Mouse (Mus musculus): ENCODE measurements around the gene Tmtc2.

Gene Tmtc2

DNA sequence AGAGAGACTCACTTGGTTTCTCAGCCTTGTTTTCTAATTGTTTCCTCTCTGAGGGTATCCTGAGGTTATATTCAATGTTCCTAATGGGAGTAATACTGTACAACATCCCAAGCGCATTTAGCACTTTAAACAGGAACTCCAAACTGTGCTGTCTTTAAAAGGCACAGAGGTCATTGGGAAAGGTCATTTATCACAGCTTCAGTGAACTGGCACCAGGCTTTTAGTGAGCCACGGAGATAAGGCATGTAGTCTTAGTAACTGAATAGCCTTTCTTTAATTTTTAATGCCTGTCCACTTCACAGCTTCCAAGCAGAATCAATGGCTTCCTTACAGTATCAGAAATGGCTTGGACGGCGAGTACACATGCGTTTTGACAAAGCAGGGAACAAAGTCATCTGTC, 144.0 kb downstream of the Tmtc2 start:
- TF ChIP-seq NANOG (IDR thresholded peaks at IDR 0.05; ENCODE audit: borderline replicate concordance, low read length): no peak
- no peak for TF ChIP-seq CTCF (conservative IDR thresholded peaks at IDR 0.05; ENCODE audit: low read length)
- TF ChIP-seq POU5F1 (IDR thresholded peaks at IDR 0.05; ENCODE audit: borderline replicate concordance, low read length): no peak
- Histone ChIP-seq H3K4me3 (replicated peaks; ENCODE audit: low read length) (no peak overlapping the region), H3K4me1 (replicated peaks; ENCODE audit: low read depth, low read length) (no peaks in the 10 kb centered on the region), H3K9me3 (ENCODE audit: low read length) (no peaks in the 10 kb centered on the region), H3K27me3 (ENCODE audit: insufficient read depth, low read length) (no peaks in the 10 kb centered on the region), H3K36me3 (ENCODE audit: insufficient read depth, low read length) (no peaks in the 10 kb centered on the region)

DNA sequence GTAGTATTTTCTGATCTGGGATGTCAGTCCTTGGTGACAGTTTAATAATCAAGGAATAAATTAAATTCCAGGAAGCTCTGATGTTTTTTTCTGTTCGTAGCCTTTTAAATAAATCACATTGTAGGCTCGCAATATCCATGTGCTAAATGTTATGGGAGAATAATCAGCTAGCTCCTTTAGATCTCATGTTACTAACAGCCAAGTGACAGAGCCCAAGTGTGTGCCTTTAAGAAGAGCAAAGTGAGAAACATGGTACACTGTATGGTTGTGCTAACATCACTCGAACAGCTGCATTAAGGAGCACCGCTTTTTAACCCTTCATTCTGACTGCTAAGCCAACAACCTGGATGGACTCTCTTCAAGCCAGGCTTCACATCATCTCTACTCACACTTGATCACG, 146.2 kb downstream of the Tmtc2 start:
- Histone ChIP-seq H3K4me1 (replicated peaks; ENCODE audit: low read depth, low read length) (no peaks in the 10 kb centered on the region), H3K27me3 (ENCODE audit: insufficient read depth, low read length) (no peaks in the 10 kb centered on the region), H3K9me3 (ENCODE audit: low read length) (no peaks in the 10 kb centered on the region), H3K36me3 (ENCODE audit: insufficient read depth, low read length) (no peaks in the 10 kb centered on the region), H3K4me3 (replicated peaks; ENCODE audit: low read length) (no peak overlapping the region)
- TF ChIP-seq CTCF (conservative IDR thresholded peaks at IDR 0.05; ENCODE audit: low read length): no peak

DNA sequence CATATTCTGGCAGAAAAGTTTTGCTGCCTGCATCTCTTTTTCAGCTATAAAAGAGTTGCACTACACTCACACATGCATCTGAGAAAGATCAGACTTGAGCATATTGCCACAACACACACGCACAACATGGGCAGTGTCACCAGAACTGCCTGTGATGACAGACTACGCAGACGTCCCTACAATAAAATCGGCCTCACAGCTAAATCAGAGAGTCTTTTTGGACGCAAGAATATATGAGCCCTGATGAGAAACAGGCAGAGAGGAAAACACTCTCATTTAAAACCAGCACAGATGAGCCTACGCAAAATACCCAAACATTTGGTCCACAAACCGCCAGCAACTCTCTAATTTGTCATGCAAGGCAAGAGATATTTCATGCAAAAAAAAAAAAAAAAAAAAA, 146.6 kb downstream of the Tmtc2 start:
- no peaks in the 10 kb centered on the region for H3K4me1 ChIP-seq (replicated peaks; ENCODE audit: low read depth, low read length)
- no peaks in the 10 kb centered on the region for H3K36me3 ChIP-seq (ENCODE audit: insufficient read depth, low read length)
- no peaks in the 10 kb centered on the region for H3K27me3 ChIP-seq (ENCODE audit: insufficient read depth, low read length)
- H3K4me3 ChIP-seq (replicated peaks; ENCODE audit: low read length): no peak overlapping the region
- TF ChIP-seq CTCF (conservative IDR thresholded peaks at IDR 0.05; ENCODE audit: low read length): no peak
- TF ChIP-seq POU5F1 (IDR thresholded peaks at IDR 0.05; ENCODE audit: borderline replicate concordance, low read length): no peak
- TF ChIP-seq NANOG (IDR thresholded peaks at IDR 0.05; ENCODE audit: borderline replicate concordance, low read length): no peak
- no peaks in the 10 kb centered on the region for H3K9me3 ChIP-seq (ENCODE audit: low read length)

DNA sequence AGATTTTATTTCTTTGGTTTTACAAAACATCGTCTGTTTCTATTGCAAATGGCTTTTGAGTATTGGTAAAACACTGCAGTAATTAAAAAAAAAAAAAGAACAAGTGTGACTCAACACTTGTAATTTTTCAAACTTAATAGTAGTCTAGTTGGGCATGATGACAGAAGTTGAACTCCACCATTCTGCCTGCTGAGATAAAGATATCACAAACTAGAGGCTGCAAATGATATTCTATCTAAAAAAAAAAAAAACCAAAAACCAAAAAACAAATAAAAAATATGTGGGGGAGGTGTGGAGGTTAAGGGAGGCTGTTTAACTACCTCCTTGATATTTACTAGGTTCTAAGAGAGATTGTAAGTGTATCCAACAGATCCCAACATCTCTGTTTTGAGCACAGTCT, 149.2 kb downstream of the Tmtc2 start:
- Histone ChIP-seq H3K9me3 (ENCODE audit: low read length) (no peaks in the 10 kb centered on the region), H3K4me1 (replicated peaks; ENCODE audit: low read depth, low read length) (no peaks in the 10 kb centered on the region), H3K27me3 (ENCODE audit: insufficient read depth, low read length) (no peaks in the 10 kb centered on the region), H3K4me3 (replicated peaks; ENCODE audit: low read length) (no peak overlapping the region), H3K36me3 (ENCODE audit: insufficient read depth, low read length) (no peaks in the 10 kb centered on the region)
- no peak for TF ChIP-seq NANOG (IDR thresholded peaks at IDR 0.05; ENCODE audit: borderline replicate concordance, low read length)
- TF ChIP-seq CTCF (conservative IDR thresholded peaks at IDR 0.05; ENCODE audit: low read length): no peak
- TF ChIP-seq POU5F1 (IDR thresholded peaks at IDR 0.05; ENCODE audit: borderline replicate concordance, low read length): no peak

DNA sequence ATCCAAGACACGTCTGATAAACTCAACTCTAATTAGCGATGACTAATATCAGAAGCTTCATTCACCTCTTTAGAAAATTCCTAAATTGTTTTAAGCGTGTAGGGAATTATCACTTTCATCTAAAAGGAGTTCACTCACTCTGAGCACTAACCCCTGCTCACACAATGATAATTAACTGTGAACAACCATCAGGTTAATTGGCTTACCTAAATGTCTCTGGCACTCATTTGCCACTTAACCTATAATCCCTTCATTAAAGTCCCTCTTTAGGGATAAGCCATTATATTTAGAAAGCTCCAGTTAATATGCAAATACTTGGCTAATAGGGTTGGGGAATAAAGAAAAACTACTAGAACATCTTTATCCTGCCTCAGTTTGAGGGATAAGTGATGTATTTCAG, 151.1 kb downstream of the Tmtc2 start:
- Histone ChIP-seq H3K4me3 (replicated peaks; ENCODE audit: low read length) (no peak overlapping the region), H3K9me3 (ENCODE audit: low read length) (no peaks in the 10 kb centered on the region), H3K27me3 (ENCODE audit: insufficient read depth, low read length) (no peaks in the 10 kb centered on the region), H3K4me1 (replicated peaks; ENCODE audit: low read depth, low read length) (no peaks in the 10 kb centered on the region), H3K36me3 (ENCODE audit: insufficient read depth, low read length) (no peaks in the 10 kb centered on the region)
- no peak for TF ChIP-seq NANOG (IDR thresholded peaks at IDR 0.05; ENCODE audit: borderline replicate concordance, low read length)

DNA sequence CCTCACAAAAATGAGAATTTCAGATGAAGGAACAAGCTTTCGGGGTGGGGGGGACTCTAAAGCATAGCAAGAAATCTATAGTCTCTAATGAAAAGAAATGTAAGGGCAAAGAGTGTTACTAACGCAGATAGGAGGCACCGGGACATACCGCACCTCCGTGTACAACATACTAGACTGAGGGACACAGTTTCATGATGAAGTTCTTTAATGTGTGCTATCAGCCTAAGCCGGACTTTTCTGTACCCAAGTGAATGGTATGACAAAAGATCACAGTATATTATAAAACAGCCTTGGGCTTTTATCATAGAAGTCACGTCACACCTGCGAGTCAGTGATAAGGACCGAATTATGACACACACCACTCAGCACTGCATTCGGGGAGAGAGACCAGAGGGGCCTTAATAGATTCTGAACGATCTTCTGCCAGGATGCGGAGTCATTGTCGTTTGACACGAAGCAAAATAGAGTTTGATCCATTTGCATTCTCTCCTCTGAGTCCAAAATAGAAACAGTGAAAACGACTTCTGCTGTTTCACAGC, 156.3 kb downstream of the Tmtc2 start:
- H3K4me1 ChIP-seq (replicated peaks; ENCODE audit: low read depth, low read length): no peaks in the 10 kb centered on the region
- H3K36me3 ChIP-seq (ENCODE audit: insufficient read depth, low read length): no peaks in the 10 kb centered on the region
- H3K4me3 ChIP-seq (replicated peaks; ENCODE audit: low read length): no peak overlapping the region
- TF ChIP-seq CTCF (conservative IDR thresholded peaks at IDR 0.05; ENCODE audit: low read length) (no peak), POU5F1 (IDR thresholded peaks at IDR 0.05; ENCODE audit: borderline replicate concordance, low read length) (no peak), NANOG (IDR thresholded peaks at IDR 0.05; ENCODE audit: borderline replicate concordance, low read length) (no peak)
- H3K27me3 ChIP-seq (ENCODE audit: insufficient read depth, low read length): no peaks in the 10 kb centered on the region
- no peaks in the 10 kb centered on the region for H3K9me3 ChIP-seq (ENCODE audit: low read length)

DNA sequence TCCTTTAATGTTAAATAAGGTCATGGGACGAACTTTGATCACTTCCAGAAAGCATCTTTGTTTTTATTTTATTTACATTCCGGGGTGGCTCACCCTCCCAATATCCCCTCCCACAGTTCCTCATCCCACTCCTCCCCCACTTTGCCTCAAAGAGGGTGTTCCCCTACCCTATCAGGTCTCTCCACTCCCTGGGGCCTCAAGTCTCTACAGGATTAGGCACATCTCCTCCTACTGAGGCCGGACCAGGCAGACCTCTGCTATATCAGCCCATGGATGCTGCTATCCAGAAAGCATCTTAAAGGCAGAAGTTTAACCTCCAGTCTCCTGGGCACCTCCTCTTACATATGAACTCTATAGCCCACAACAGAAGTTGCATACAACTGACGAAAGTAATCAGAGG, 157.7 kb downstream of the Tmtc2 start:
- TF ChIP-seq NANOG (IDR thresholded peaks at IDR 0.05; ENCODE audit: borderline replicate concordance, low read length) (no peak), POU5F1 (IDR thresholded peaks at IDR 0.05; ENCODE audit: borderline replicate concordance, low read length) (no peak), CTCF (conservative IDR thresholded peaks at IDR 0.05; ENCODE audit: low read length) (no peak)
- no peak overlapping the region for H3K4me3 ChIP-seq (replicated peaks; ENCODE audit: low read length)
- no peaks in the 10 kb centered on the region for H3K9me3 ChIP-seq (ENCODE audit: low read length)
- no peaks in the 10 kb centered on the region for H3K27me3 ChIP-seq (ENCODE audit: insufficient read depth, low read length)
- H3K4me1 ChIP-seq (replicated peaks; ENCODE audit: low read depth, low read length): no peaks in the 10 kb centered on the region
- H3K36me3 ChIP-seq (ENCODE audit: insufficient read depth, low read length): no peaks in the 10 kb centered on the region

DNA sequence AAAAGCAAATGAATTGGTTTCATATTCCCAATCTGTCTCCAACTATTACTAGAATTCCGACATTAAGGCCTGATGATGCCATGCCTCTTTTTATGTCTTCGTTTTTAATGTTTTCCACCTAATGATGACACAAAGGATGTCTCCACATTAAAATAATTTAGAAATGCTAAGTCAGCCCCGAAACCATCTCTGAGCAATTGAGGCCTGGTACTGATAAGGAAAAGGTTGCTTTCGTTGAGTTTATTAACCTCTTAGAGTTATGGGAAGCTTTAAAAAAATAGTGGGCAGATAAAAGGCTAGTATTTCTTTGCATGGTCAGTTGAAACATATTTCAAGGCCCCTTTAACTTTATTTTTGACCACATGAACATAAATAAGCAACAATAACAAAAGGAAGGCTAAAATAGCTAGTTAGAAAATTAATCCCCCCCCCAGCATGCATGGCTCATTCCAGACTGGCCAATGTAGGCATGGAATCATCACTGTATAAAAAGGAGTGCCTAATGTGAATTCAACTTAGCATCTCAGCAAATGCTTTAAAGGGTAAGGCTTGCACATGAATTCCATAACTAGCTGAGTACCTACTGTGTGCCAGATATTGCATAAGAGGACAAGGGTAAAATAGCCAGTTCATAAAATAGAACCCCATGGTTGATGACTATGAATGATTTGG, 168.3 kb downstream of the Tmtc2 start:
- Histone ChIP-seq H3K27me3 (ENCODE audit: insufficient read depth, low read length) (no peaks in the 10 kb centered on the region), H3K36me3 (ENCODE audit: insufficient read depth, low read length) (no peaks in the 10 kb centered on the region), H3K9me3 (ENCODE audit: low read length) (no peaks in the 10 kb centered on the region), H3K4me1 (replicated peaks; ENCODE audit: low read depth, low read length) (no peaks in the 10 kb centered on the region), H3K4me3 (replicated peaks; ENCODE audit: low read length) (no peak overlapping the region)
- TF ChIP-seq CTCF (conservative IDR thresholded peaks at IDR 0.05; ENCODE audit: low read length): no peak
- TF ChIP-seq POU5F1 (IDR thresholded peaks at IDR 0.05; ENCODE audit: borderline replicate concordance, low read length): no peak
- no peak for TF ChIP-seq NANOG (IDR thresholded peaks at IDR 0.05; ENCODE audit: borderline replicate concordance, low read length)

DNA sequence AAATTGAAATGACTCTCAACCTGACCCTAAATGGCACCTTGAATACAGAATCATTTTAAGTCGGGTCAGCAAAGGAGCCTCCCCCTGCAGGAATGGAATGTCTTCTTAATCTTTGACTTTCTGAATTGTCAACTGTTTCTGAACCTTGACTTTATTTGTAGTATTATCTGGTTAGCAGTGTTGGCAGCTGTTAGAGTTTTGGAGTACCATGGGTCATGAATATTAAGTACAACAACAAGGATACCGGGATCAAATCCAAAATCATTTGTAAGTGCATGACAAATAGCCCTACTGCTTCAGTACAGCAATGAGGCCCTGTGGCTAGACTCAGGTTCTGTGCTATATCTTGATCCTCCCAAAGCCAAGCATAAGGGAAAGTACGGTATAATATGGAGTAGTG, 170.3 kb downstream of the Tmtc2 start:
- H3K4me3 ChIP-seq (replicated peaks; ENCODE audit: low read length): no peak overlapping the region
- TF ChIP-seq CTCF (conservative IDR thresholded peaks at IDR 0.05; ENCODE audit: low read length) (no peak), POU5F1 (IDR thresholded peaks at IDR 0.05; ENCODE audit: borderline replicate concordance, low read length) (no peak), NANOG (IDR thresholded peaks at IDR 0.05; ENCODE audit: borderline replicate concordance, low read length) (no peak)
- H3K36me3 ChIP-seq (ENCODE audit: insufficient read depth, low read length): no peaks in the 10 kb centered on the region
- peaks cover 19% of the 10 kb centered on the region for H3K4me1 ChIP-seq (replicated peaks; ENCODE audit: low read depth, low read length)
- H3K27me3 ChIP-seq (ENCODE audit: insufficient read depth, low read length): no peaks in the 10 kb centered on the region
- no peaks in the 10 kb centered on the region for H3K9me3 ChIP-seq (ENCODE audit: low read length)
